Mouse (Mus musculus): ENCODE data around the gene Slc44a5.

Gene Slc44a5

DNA sequence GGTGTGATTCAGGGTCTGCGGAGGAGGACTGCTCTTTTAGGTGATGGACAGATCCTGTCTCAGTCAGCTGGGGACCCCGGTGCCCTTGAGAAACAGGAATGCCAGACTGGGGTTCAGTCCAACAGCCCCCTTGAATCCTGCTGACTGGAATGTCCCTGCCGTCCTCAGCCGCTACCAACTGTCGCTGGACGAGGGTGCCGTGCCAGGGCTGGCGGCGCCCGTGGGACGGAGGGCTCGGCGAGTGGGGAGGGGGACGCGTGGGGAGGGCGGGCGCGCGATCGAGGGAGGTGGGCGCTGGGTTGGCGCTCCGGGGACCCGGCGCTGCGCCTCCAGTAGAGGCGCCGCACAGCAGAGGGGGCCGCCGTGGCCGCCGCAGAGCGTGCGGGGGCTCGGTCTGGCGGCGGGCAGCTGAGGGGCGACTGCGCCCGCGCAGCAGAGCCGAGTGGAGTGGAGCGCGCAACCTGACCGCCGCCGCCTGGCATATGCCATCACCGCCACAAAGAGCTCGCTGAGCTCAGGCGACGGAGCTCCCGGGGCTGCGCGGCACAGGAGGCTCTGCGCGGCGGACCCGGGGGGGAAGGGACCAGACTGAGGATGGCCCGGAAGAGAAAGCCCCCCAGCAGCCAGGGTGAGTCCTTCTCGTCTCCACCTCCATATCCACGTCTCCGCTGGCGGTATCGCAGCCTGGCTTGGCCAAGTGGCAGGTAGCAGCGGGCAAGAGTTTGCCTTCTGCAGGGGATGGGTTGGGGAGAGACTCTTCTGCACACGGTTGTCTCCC, at the start of gene Slc44a5:
Gene Slc44a5 (plus strand): TSS at position 266 of the 778 bp plus-strand sequence.
- no peak for DNase-seq (ENCODE audit: low spot score)

DNA sequence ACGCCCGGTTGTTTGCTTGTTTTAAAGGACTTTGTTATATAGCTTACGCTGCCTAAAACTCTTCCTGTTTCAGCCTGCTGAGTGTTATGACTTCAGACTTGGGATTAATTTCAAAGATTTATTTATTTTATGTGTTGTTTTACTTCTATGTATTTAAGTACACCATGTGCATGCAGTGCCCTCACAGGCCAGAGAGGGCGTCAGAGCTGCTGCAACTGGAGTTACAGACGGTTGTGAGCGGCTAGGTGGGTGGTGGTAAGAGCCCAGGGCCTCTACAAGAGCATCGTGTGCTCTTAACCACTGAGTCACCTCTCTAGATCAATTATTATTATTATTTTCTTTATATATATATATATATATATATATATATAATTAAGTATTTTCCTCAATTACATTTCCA, 46.9 kb upstream of the Slc44a5 start:
- no peak for DNase-seq (ENCODE audit: low spot score)

- DNase-seq (ENCODE audit: low spot score): no peak
Measured at GRCm38 (mm10) chr3:153929526-153929925, 43.7 kb upstream of the Slc44a5 start.

- no peak for DNase-seq (ENCODE audit: low spot score)
Measured at GRCm38 (mm10) chr3:153932461-153932860, 40.8 kb upstream of the Slc44a5 start.

DNA sequence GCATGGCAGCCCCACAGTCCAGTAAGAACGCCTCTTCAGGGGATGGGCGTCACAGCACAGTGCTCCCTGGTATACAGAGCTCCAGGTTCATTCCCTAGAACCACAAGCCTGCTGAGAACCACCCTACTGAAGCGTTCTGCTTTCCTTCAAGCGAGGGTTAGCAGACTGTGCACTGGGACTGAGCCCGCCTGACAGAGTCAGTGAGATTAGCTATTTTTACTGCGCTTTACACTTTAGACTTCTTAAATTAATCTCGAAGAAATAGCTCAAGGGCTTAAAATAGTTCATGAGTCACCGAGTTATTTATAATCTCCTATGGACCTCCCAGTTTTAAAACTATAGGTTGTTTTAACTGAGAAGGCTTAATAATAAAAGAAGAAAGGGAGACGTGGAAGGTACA, 37.4 kb upstream of the Slc44a5 start:
- DNase-seq (ENCODE audit: low spot score): no peak

GRCm38 (mm10) chr3:153937116-153937810, 36.0 kb upstream of the Slc44a5 start:
- no peak for DNase-seq (ENCODE audit: low spot score)

DNA sequence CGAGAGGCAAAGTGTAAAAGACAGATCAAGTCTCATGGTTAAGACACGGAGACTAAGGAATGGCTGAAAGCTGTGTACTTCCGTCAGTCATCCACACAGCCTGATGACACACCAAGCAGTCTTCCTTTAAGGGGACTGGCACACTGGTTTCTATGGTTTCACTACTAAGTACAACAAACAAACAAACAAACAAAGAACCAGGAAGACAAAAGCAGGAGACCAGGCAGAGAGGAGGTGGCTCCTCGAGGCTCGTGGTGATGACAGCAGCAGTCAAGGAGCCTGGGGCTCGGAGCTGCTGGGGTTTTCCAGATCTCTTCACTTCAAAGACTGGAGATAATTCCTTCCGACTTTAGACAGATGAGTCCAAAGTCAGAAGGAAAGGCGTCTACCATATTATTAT, 33.2 kb upstream of the Slc44a5 start:
- no peak for DNase-seq (ENCODE audit: low spot score)

GRCm38 (mm10) chr3:153940486-153940885, 32.8 kb upstream of the Slc44a5 start:
- no peak for DNase-seq (ENCODE audit: low spot score)

GRCm38 (mm10) chr3:153941613-153942012, 31.6 kb upstream of the Slc44a5 start:
- no peak for DNase-seq (ENCODE audit: low spot score)

DNA sequence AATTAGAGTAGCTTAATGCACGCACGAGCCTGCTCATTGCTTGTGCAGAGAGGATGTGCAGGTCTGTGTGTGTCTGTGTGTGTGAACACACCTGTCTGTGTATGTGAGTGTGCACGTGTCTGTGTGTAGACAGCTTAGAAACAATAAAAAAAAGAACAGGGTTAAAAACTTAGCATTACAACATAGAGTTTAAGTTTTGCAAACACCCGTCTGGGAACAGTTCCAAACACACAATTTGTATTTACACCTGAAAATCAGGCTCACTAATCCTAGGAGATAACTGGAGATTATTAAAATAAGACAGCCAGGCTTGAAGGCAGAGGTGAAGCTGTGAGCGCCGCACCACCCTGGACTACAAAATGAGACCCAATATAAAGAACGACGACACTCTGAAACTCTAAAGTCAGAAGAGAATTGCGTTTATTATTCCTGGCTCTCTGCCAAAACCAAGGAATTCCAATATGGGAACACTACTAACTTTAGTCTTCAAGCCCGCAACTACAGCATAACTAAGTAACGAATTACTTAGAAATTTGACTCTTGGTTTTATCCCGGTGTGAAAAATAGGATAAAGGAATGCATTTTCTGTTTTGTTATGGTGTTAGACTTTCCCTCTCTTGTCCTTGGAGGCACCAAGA, 30.1 kb upstream of the Slc44a5 start:
- no peak for DNase-seq (ENCODE audit: low spot score)

DNA sequence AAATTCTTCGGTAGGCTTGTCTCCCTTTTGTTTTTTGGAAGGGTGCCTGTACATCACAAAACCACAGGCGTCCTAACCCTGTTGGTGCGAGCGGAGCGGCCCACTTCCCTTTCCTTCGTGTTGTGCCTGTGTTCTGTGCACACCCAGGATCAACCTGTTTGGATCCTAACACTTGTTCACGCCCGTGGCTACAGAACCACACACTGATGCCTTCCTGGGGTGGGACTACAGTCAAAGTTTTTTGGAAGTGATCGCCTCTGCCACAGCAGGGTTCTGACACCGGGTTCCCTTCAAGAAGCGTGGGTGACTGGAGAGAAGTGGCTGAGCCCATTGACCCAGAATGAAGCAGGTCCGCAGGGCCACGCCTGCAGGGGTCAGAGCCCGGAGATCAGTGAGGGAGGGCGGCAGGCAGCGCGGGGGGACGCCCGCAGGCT, 29.3 kb upstream of the Slc44a5 start:
- peak; percentile 26 for DNase-seq (ENCODE audit: low spot score)

GRCm38 (mm10) chr3:153944335-153944990, 28.8 kb upstream of the Slc44a5 start, which contains the start of gene Acadm:
Acadm (minus strand) TSS chr3:153944632.
- DNase-seq (ENCODE audit: low spot score): peak; percentile 89

GRCm38 (mm10) chr3:153947271-153947670, 26.0 kb upstream of the Slc44a5 start:
- DNase-seq (ENCODE audit: low spot score): no peak

- DNase-seq (ENCODE audit: low spot score): no peak
Measured at GRCm38 (mm10) chr3:153948176-153948575, 25.1 kb upstream of the Slc44a5 start.

GRCm38 (mm10) chr3:153957916-153958315, 15.3 kb upstream of the Slc44a5 start:
- no peak for DNase-seq (ENCODE audit: low spot score)

DNA sequence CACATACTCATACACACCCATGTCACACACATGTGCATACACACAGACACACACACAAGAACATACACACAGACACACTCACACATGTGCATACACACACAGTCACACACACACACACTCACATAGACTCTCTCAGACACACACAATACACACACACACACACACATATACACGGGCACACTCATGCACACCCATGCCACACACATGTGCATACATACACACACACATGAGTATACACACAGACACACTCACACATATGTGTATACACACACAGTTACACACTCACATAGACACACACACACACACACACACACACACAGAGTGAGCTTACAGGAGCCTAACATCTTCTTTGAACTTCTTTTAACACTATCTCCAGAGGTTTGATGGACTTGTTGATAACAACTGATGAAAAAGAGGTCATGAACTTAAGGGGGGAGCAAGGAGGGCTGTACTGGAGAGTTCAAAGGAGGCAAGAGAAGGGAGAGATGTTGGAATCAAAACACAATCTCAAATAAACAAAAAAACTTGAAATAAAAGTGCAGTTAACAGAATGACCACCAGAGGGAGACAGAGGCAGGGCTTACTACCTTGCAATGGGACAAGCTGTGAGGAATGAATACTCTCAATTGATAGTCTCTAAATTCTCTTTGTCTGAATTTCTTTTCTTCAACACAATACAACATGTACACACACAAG, 14.1 kb upstream of the Slc44a5 start:
- peak; percentile 62 for DNase-seq (ENCODE audit: low spot score)

- no peak for DNase-seq (ENCODE audit: low spot score)
Measured at GRCm38 (mm10) chr3:153959731-153960207, 13.5 kb upstream of the Slc44a5 start.

DNA sequence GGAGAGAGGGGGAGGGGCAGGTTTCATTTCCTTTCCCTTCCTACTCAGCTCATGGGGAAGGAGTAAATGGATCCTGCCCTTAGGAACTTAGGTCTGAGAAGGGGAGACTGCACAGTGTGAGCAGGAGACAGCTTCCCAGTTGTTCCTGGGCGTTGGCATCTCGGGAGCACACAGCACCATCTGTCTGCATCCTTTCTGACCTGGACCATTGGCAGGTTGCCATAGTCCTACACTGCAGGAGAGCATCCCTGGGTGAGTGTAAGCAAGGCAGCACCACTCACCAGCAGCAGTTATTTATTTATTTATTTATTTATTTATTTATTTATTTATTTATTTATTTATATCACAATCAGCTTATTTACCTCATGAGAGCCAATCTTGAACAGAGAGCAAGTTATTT, 12.4 kb upstream of the Slc44a5 start:
- DNase-seq (ENCODE audit: low spot score): no peak

DNA sequence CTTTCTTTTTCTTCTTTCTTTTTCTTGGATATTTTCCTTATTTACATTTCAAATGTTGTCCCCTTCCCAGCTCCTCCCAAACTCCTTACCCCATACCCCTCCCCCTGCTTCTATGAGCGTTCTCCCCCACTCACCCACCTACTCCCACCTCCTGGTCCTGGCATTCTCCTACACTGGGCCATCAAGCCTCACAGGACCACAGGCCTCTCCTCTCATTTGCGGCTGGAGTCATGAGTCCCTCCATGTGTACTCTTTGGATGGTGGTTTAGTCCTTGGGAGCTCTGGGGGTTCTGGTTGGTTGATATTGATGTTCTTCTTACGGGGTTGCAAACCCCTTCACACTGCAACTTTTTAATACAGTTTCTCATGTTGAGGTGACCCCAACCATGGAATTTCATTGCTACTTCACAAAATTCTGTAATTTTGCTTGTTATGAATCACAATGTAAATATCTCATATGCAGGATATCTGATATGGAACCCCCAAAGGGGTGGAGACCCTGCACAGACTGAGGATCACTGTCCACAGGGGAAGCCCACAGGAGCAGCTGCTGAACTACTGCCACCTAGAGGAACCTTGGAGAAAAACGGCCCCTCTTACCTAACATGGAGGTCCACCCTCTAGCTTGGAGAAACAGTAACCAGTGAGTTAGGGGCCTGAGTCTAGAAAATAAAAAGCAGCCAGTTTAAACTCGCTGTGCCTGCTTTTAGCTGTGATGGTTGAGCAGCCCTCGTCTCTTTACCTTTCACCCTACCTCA, 11.4 kb upstream of the Slc44a5 start:
- DNase-seq (ENCODE audit: low spot score): no peak

DNA sequence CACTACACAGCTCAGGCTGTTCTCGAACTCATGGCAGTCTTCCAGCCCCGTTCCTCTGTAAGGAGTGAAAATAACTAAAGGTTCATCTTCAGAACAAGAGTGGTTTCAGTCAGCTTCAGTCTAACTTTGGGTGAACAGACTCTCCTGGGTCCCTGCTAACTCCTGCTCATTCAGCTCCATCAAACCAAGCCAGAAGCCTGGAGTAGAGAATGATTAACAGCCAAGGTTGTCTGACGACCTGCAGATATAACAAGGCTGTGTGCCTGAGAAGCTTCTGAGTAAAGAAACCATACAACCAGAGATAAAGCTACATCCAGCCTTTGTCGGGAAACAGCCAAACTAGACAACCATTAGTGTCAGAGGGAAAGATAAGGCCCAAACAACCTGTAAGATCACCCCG, 5.8 kb upstream of the Slc44a5 start:
- no peak for DNase-seq (ENCODE audit: low spot score)

DNA sequence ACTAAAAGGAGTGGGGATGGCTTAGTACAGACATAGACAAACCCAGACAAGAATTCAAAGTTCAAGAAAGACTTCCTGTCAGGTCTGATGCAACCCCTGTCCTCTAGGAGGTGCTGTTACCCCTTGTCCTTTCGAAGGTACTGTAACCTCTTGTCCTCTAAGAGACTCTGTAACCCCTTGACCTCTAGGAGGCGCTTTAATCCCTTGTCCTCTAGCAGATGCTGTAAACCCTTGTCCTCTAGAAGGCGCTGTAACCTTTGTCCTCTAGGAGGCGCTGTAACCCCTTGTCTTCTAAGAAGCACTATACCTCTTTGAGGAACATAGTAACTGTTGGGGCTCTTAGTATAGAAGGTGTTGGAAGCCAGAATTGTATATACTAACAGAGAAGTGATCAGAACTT, 4.7 kb upstream of the Slc44a5 start:
- no peak for DNase-seq (ENCODE audit: low spot score)
